Mouse (Mus musculus) erythroblast, embryonic 14.5 days (primary cell): ENCODE data around the gene Asxl1. TPM values are rescaled to one million over a fixed set of nuclear protein-coding genes. Genes with fewer than 3 reads are reported as not detected.
A peak's percentile ranks its signal among the peaks of the same experiment; 100 is the strongest.

Experiments
- H3K27me3 ChIP-seq: 2 replicates; pipeline ENCODE4 v1.6.1; 2012; ENCODE audit warnings: inconsistent platforms; ENCODE audit not compliant: control insufficient read depth
- H3K36me3 ChIP-seq: 2 replicates; pipeline ENCODE4 v1.6.1; 2012; ENCODE audit warnings: mild to moderate bottlenecking, inconsistent platforms; ENCODE audit not compliant: control insufficient read depth
- H3K4me1 ChIP-seq: 2 replicates; pipeline ENCODE4 v1.6.1; 2012; ENCODE audit warnings: inconsistent platforms; ENCODE audit not compliant: control insufficient read depth
- H3K4me3 ChIP-seq: replicated peaks from 2 replicates; pipeline ENCODE3; 2012; ENCODE audit warnings: moderate library complexity, mild to moderate bottlenecking, inconsistent platforms
- H3K9me3 ChIP-seq: 2 replicates; pipeline ENCODE4 v1.6.1; 2012; ENCODE audit warnings: low read length, inconsistent platforms, mixed read lengths; ENCODE audit not compliant: control insufficient read depth
- GATA1 ChIP-seq: IDR thresholded peaks from 2 replicates; pipeline ENCODE4 v1.6.1; 2012; ENCODE audit warnings: low read length, inconsistent platforms, mixed read lengths
- TAL1 ChIP-seq: IDR thresholded peaks from 3 replicates; pipeline ENCODE4 v1.6.1; 2012; ENCODE audit warnings: low read length, inconsistent platforms, mixed read lengths
- polyA plus RNA-seq: library from polyadenylated mRNA; stranded (reverse); fragments of >175 nt; gene quantifications from 2 replicates; pipeline ENCODE4 v1.2.3, GENCODE M21; 2012

Asxl1 gene
- 0.57 and 0.97 TPM in 2 replicates for polyA plus RNA-seq

GRCm38 (mm10) chr2:153345454-153346220 lies at the start of gene Asxl1:
TSS of gene Asxl1 (plus strand) at chr2:153345829.
- Histone ChIP-seq H3K9me3 (no peaks in the 10 kb centered on the region), H3K27me3 (no peaks in the 10 kb centered on the region), H3K4me1 (peaks cover 70% of the 10 kb centered on the region), H3K4me3 (peak within 1 kb of the TSS; percentile 90), H3K36me3 (peaks cover 37% of the 10 kb centered on the region)
- no peak for TF ChIP-seq GATA1
- TF ChIP-seq TAL1, result no peak

- TF ChIP-seq GATA1 (no peak), TAL1 (no peak)
- Histone ChIP-seq H3K4me3 (no peak overlapping the region), H3K9me3 (no peaks in the 10 kb centered on the region), H3K36me3 (peaks cover 4% of the 10 kb centered on the region), H3K4me1 (peaks cover 29% of the 10 kb centered on the region), H3K27me3 (no peaks in the 10 kb centered on the region)
Observed at GRCm38 (mm10) chr2:153297771-153298170, 47.9 kb upstream of the Asxl1 start.

GRCm38 (mm10) chr2:153298460-153298859 lies 47.2 kb upstream of the Asxl1 start:
- TF ChIP-seq GATA1 (no peak), TAL1 (no peak)
- Histone ChIP-seq H3K4me1 (peaks cover 23% of the 10 kb centered on the region), H3K4me3 (no peak overlapping the region), H3K9me3 (no peaks in the 10 kb centered on the region), H3K27me3 (no peaks in the 10 kb centered on the region), H3K36me3 (peaks cover 4% of the 10 kb centered on the region)

GRCm38 (mm10) chr2:153298863-153299262 lies 46.8 kb upstream of the Asxl1 start:
- no peak for TF ChIP-seq TAL1
- TF ChIP-seq GATA1, result no peak

GRCm38 (mm10) chr2:153301123-153301522 lies 44.5 kb upstream of the Asxl1 start:
- TF ChIP-seq TAL1 (no peak), GATA1 (no peak)
- Histone ChIP-seq H3K27me3 (no peaks in the 10 kb centered on the region), H3K36me3 (peaks cover 2% of the 10 kb centered on the region; the same call in 1 of the 2 replicates), H3K9me3 (no peaks in the 10 kb centered on the region), H3K4me1 (peaks cover 16% of the 10 kb centered on the region), H3K4me3 (no peak overlapping the region)

More at GRCm38 (mm10) chr2:153298863-153299262, 46.8 kb upstream of the Asxl1 start:
- Histone ChIP-seq H3K27me3 (no peaks in the 10 kb centered on the region), H3K9me3 (no peaks in the 10 kb centered on the region), H3K4me3 (no peak overlapping the region), H3K4me1 (peaks cover 20% of the 10 kb centered on the region), H3K36me3 (peaks cover 4% of the 10 kb centered on the region)

- TF ChIP-seq GATA1, result no peak
- TF ChIP-seq TAL1, result no peak
- no peaks in the 10 kb centered on the region for H3K27me3 ChIP-seq
- peaks cover 1% of the 10 kb centered on the region; the same call in 1 of the 2 replicates for H3K4me1 ChIP-seq
- H3K4me3 ChIP-seq, result no peak overlapping the region
- no peaks in the 10 kb centered on the region for H3K36me3 ChIP-seq
- no peaks in the 10 kb centered on the region for H3K9me3 ChIP-seq
Observed at GRCm38 (mm10) chr2:153305240-153305639, 40.4 kb upstream of the Asxl1 start.

- no peak for TF ChIP-seq GATA1
- TF ChIP-seq TAL1, result no peak
- Histone ChIP-seq H3K9me3 (no peaks in the 10 kb centered on the region), H3K27me3 (no peaks in the 10 kb centered on the region), H3K4me1 (peaks cover 3% of the 10 kb centered on the region), H3K4me3 (no peak overlapping the region), H3K36me3 (no peaks in the 10 kb centered on the region)
Observed at GRCm38 (mm10) chr2:153308586-153308985, 37.0 kb upstream of the Asxl1 start.

GRCm38 (mm10) chr2:153309106-153309505 lies 36.5 kb upstream of the Asxl1 start:
- no peaks in the 10 kb centered on the region for H3K9me3 ChIP-seq
- peaks cover 3% of the 10 kb centered on the region for H3K4me1 ChIP-seq
- H3K27me3 ChIP-seq, result no peaks in the 10 kb centered on the region
- no peaks in the 10 kb centered on the region for H3K36me3 ChIP-seq
- no peak for TF ChIP-seq GATA1
- TF ChIP-seq TAL1, result no peak
- no peak overlapping the region for H3K4me3 ChIP-seq

GRCm38 (mm10) chr2:153310228-153310627 lies 35.4 kb upstream of the Asxl1 start:
- TF ChIP-seq GATA1, result no peak
- TF ChIP-seq TAL1, result no peak
- Histone ChIP-seq H3K27me3 (no peaks in the 10 kb centered on the region), H3K36me3 (no peaks in the 10 kb centered on the region)

GRCm38 (mm10) chr2:153312884-153313283 lies 32.7 kb upstream of the Asxl1 start:
- peaks cover 6% of the 10 kb centered on the region for H3K36me3 ChIP-seq
- H3K4me3 ChIP-seq, result no peak overlapping the region

More at GRCm38 (mm10) chr2:153310228-153310627, 35.4 kb upstream of the Asxl1 start:
- no peak overlapping the region for H3K4me3 ChIP-seq
- peaks cover 3% of the 10 kb centered on the region for H3K4me1 ChIP-seq
- H3K9me3 ChIP-seq, result no peaks in the 10 kb centered on the region

More at GRCm38 (mm10) chr2:153312884-153313283, 32.7 kb upstream of the Asxl1 start:
- no peaks in the 10 kb centered on the region for H3K27me3 ChIP-seq
- no peaks in the 10 kb centered on the region for H3K9me3 ChIP-seq
- TF ChIP-seq GATA1, result no peak
- TF ChIP-seq TAL1, result no peak
- H3K4me1 ChIP-seq, result peaks cover 1% of the 10 kb centered on the region; the same call in 1 of the 2 replicates
